Mouse (Mus musculus) adrenal gland, postnatal 10 days (tissue): ENCODE measurements around the gene Vmn1r9. TPM values are rescaled to one million over a fixed set of nuclear protein-coding genes. Genes with fewer than 3 reads are reported as not detected.
"Not testable (repeated sequence)": the region's sequence is repeated elsewhere in the genome, so short reads cannot be mapped to it uniquely, and the experiment has no call there.

Experiments
- DNase-seq: peaks from one replicate; pipeline ENCODE4 v3.0.0; 2021; ENCODE audit warnings: mixed read lengths
- long read RNA-seq, 2 experiments: library from polyadenylated mRNA; stranded (forward); transcript quantifications; one replicate each; pipeline ENCODE4 v2.0.0; 2021
- total RNA-seq, 2 experiments: library from RNA; stranded (reverse); gene quantifications; 2 replicates each; pipeline ENCODE4 v1.2.3; 2021

Gene Vmn1r9
- not detected for total RNA-seq
- long read RNA-seq, experiment 1 = 0 reads
- long read RNA-seq, experiment 2 = 0 reads

DNA sequence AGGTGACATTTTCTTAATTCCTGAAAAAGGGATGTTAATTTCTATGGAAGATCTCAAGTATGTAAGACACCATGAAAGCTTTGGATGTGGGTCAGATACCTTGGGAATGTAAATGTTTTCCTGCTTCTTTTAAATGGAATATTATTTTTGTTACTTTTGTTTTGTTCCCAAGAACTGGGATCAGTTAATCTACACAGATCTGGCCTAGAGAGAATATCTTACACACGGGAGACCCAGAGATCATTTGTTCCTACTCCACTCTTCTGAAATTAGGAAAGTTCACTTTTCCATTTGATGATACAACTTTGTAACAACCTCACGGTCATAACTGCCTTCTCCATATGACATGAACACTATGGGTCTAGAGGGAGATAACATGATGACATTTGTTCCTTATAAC, at the start of gene Vmn1r9:
Gene Vmn1r9, plus strand, starts transcription at position 301 of the 400 bp plus-strand sequence.
- DNase-seq = no peak

DNA sequence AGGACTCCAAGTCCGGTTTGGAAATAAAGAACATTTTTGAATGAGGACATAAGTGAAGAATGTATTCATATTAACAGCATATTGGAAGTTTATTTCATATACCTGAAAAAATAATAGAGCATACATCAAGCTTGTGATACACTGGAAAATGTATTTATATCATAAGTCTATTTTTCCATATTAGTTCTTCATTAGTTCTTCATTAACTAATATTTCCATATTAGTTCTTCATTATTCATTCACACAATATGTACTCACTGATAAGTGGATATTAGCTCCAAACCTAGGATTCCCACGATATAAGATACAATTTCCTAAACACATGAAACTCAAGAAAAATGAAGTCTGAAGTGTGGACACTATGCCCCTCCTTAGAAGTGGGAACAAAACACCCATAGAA, 41.4 kb upstream of the Vmn1r9 start, which contains the start of gene Vmn1r7:
Gene Vmn1r7, minus strand, starts transcription at position 101 of the 400 bp plus-strand sequence.
- DNase-seq = not testable (repeated sequence)

DNA sequence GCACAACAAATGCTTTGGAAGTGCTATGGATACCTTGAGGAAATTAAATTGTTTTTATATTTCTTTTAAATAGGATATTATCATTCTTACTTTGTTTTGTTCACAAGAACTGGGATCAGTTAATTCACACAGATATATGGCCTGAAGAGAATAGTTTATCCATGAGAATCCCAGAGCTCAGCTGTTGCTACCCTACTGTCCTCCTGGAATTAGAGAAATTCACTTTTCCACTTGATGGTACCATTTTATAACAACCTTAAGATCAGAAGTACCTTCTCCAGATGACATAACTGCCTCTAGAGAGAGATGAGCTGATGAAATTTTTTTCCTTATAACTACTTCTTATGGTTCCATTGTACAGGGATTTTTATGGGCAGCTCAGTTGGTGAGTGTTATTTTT, 34.6 kb upstream of the Vmn1r9 start, which contains the start of gene Vmn1r8:
Gene Vmn1r8, plus strand, starts transcription at position 301 of the 400 bp plus-strand sequence.
- DNase-seq = no peak

DNA sequence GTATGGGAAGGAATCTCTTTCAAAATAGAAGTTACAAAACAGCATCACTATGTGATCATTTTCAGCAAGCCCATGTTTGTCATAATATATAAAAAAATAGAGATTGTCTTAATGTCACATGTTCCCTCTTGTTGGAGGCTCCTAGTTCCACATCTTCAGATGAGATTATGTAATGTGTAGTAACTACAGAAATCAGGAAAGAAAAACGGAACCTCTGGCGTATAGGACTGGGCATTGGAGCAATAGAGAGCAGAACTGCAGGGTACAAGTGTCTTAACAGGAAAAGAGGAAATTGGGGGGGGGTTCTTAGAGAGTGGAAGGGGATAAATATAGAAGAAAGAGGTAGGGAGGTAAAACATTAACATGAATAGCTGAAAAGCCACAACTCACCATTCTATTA, 31.9 kb upstream of the Vmn1r9 start:
- no peak for DNase-seq

DNA sequence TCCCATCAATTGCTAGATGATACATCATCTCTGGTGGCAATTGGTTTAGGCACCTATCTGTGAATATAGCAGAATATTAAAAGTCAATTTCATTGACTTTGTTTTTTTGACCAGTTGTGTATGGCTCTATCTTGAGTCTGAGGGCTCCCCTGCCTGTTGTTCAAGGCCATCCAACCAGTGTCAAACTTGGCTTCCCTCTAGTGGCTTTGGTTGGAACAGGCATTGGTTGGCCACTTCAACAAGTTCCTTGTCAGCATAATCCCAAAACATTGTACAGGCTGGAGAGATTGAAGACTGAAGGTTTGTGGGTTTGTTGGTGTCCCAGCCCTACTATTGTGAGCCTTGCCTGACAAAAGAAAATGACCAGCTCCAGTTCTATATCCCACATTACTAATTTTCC, 2.9 kb upstream of the Vmn1r9 start:
- peak; percentile 21 for DNase-seq

DNA sequence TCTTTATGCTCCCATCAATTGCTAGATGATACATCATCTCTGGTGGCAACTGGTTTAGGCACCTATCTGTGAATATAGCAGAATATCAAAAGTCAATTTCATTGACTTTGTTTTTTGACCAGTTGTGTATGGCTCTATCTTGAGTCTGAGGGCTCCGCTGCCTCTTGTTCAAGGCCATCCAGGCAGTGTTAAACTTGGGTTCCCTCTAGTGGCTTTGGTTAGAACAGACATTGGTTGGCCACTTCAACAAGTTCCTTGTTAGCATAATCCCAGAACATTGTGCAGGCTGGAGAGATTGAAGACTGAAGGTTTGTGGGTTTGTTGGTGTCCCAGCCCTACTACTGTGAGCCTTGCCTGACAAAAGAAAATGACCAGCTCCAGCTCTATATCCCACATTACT, 39.8 kb downstream of the Vmn1r9 start:
- DNase-seq = no peak

DNA sequence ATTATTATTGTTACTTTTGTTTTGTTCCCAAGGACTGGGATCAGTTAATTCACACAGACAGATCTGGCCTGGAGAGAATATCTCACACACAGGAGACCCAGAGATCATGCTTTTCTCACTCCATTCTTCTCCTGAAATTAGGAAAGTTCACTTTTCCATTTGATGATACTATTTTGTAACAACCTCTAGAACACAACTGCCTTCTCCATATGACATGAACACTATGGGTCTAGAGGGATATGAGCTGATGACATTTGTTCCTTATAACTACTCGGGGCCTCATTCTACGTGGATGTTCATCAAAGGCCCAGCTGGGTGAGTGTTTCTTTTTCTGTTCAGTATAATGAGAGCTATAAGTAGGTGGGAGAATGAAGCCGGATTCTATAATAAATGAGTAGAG, 42.6 kb downstream of the Vmn1r9 start, which contains the start of gene Vmn1r10:
Gene Vmn1r10, plus strand, starts transcription at position 301 of the 400 bp plus-strand sequence.
- DNase-seq = no peak

Other genes with a start within 250 kb of the Vmn1r9 start
- gene Fkbp9, start 234.7 kb upstream of the Vmn1r9 start, total RNA-seq = 10 to 100 TPM; 92.6 to 92.7 TPM
- gene Nt5c3, start 142.9 kb upstream of the Vmn1r9 start, total RNA-seq = 10 to 100 TPM; 24.8 to 29.0 TPM
- under 1 TPM; 0.30 to 0.36 TPM for gene Vmn1r4, start 142.8 kb upstream of the Vmn1r9 start, total RNA-seq
- not detected for gene Vmn1r5, start 96.5 kb upstream of the Vmn1r9 start, total RNA-seq
- gene Vmn1r6, start 69.5 kb upstream of the Vmn1r9 start, total RNA-seq = not detected
- gene Vmn1r7, start 41.5 kb upstream of the Vmn1r9 start, total RNA-seq = not detected
- not detected for gene Vmn1r8, start 34.5 kb upstream of the Vmn1r9 start, total RNA-seq
- not detected for gene Vmn1r10, start 42.7 kb downstream of the Vmn1r9 start, total RNA-seq
- gene Vmn1r11, start 66.7 kb downstream of the Vmn1r9 start, total RNA-seq = not detected
- not detected for gene Vmn1r12, start 90.1 kb downstream of the Vmn1r9 start, total RNA-seq
- gene Vmn1r13, start 136.5 kb downstream of the Vmn1r9 start, total RNA-seq = not detected
- gene Vmn1r14, start 164.9 kb downstream of the Vmn1r9 start, total RNA-seq = not detected
- gene Vmn1r15, start 191.2 kb downstream of the Vmn1r9 start, total RNA-seq = not detected